Mouse (Mus musculus) liver, embryonic 15.5 days (tissue): Measurements from ENCODE around the gene Fis1. TPM values are rescaled to one million over a fixed set of nuclear protein-coding genes. Genes with fewer than 3 reads are reported as not detected.
"Not testable (repeated sequence)": the region's sequence is repeated elsewhere in the genome, so short reads cannot be mapped to it uniquely, and the experiment has no call there.

Source experiments
- ATAC-seq: fragments of 200-750 bp; cut with Nextera tagmentation; 2 replicates; pipeline ENCODE4 v1.8.0; 2017; ENCODE audit warnings: moderate number of reproducible peaks, mild to moderate bottlenecking, moderate library complexity; ENCODE audit not compliant: insufficient read depth
- H3K27ac ChIP-seq: fragments of 300-500 bp; sonication (generic); replicated peaks from 2 replicates; pipeline ENCODE4 v1.5.1; 2015; ENCODE audit warnings: mild to moderate bottlenecking, inconsistent platforms
- H3K27me3 ChIP-seq: fragments of 300-500 bp; sonication (generic); 2 replicates; pipeline ENCODE4 v1.6.1; 2015; ENCODE audit warnings: mild to moderate bottlenecking, inconsistent platforms
- H3K36me3 ChIP-seq: fragments of 300-500 bp; sonication (generic); replicated peaks from 2 replicates; pipeline ENCODE4 v1.6.1; 2015; ENCODE audit warnings: moderate library complexity, mild to moderate bottlenecking, inconsistent platforms
- H3K4me1 ChIP-seq: fragments of 300-500 bp; sonication (generic); replicated peaks from 2 replicates; pipeline ENCODE4 v1.6.1; 2015; ENCODE audit warnings: inconsistent platforms
- H3K4me2 ChIP-seq: fragments of 300-500 bp; sonication (generic); 2 replicates; pipeline ENCODE4 v1.6.1; 2015; ENCODE audit warnings: moderate library complexity, mild to moderate bottlenecking, inconsistent platforms
- H3K4me3 ChIP-seq: fragments of 300-500 bp; sonication (generic); replicated peaks from 2 replicates; pipeline ENCODE4 v1.5.1; 2015; ENCODE audit warnings: mild to moderate bottlenecking, inconsistent platforms
- H3K9ac ChIP-seq: fragments of 300-500 bp; sonication (generic); 2 replicates; pipeline ENCODE4 v1.6.1; 2015; ENCODE audit warnings: moderate library complexity, mild to moderate bottlenecking, inconsistent platforms
- H3K9me3 ChIP-seq: fragments of 300-500 bp; sonication (generic); replicated peaks from 2 replicates; pipeline ENCODE4 v1.6.1; 2016; ENCODE audit warnings: inconsistent platforms
- WGBS: fragments of 180-500 bp; shearing (Covaris S2); methylation state at CpG from one replicate; pipeline ENCODE4 v1.1.7; 2015; ENCODE audit warnings: mixed read lengths; ENCODE audit not compliant: insufficient replicate concordance; 5-methylcytosine and 5-hydroxymethylcytosine counted together
- polyA plus RNA-seq: library from polyadenylated mRNA; unstranded; fragments of >200 nt; fragmentation: Nextera tagmentation; extraction: Ambion mirVana; gene quantifications from 2 replicates; pipeline ENCODE4 v1.2.1, GENCODE M21; 2015

The Fis1 gene
- polyA plus RNA-seq, 1 experiment from 2014 or later: 190 TPM

GRCm38 (mm10) chr5:136942781-136943180 is 10.3 kb upstream of the Fis1 start:
- WGBS: 59% methylated on average over 3 of the region's 3 CpGs
- Histone ChIP-seq H3K9me3 (no peaks in the 10 kb centered on the region), H3K4me1 (no peaks in the 10 kb centered on the region), H3K4me2 (no peak overlapping the region), H3K27ac (no peak overlapping the region), H3K9ac (no peak overlapping the region), H3K27me3 (no peaks in the 10 kb centered on the region), H3K4me3 (no peak overlapping the region), H3K36me3 (no peaks in the 10 kb centered on the region)
- no peak for ATAC-seq

GRCm38 (mm10) chr5:136943382-136943781 is 9.7 kb upstream of the Fis1 start:
- Histone ChIP-seq H3K9me3 (no peaks in the 10 kb centered on the region), H3K27ac (no peak overlapping the region), H3K9ac (no peak overlapping the region), H3K4me2 (no peak overlapping the region), H3K27me3 (no peaks in the 10 kb centered on the region), H3K4me3 (no peak overlapping the region), H3K36me3 (no peaks in the 10 kb centered on the region), H3K4me1 (no peaks in the 10 kb centered on the region)
- 67% methylated on average over 2 of the region's 2 CpGs for WGBS
- ATAC-seq: no peak

GRCm38 (mm10) chr5:136945084-136945483 is 8.0 kb upstream of the Fis1 start:
- Histone ChIP-seq H3K27me3 (no peaks in the 10 kb centered on the region), H3K9me3 (no peaks in the 10 kb centered on the region), H3K4me3 (no peak overlapping the region), H3K9ac (no peak overlapping the region), H3K4me2 (no peak overlapping the region), H3K4me1 (no peaks in the 10 kb centered on the region), H3K27ac (no peak overlapping the region), H3K36me3 (no peaks in the 10 kb centered on the region)
- WGBS: 66% methylated on average over 12 of the region's 12 CpGs
- ATAC-seq: no peak

GRCm38 (mm10) chr5:136947874-136948273 is 5.2 kb upstream of the Fis1 start:
- Histone ChIP-seq H3K4me1 (peaks cover 6% of the 10 kb centered on the region), H3K9ac (no peak overlapping the region), H3K4me3 (no peak overlapping the region), H3K4me2 (no peak overlapping the region), H3K9me3 (no peaks in the 10 kb centered on the region), H3K27me3 (no peaks in the 10 kb centered on the region), H3K27ac (no peak overlapping the region), H3K36me3 (no peaks in the 10 kb centered on the region)
- no peak for ATAC-seq

GRCm38 (mm10) chr5:136949551-136950336 is 3.3 kb upstream of the Fis1 start:
- peaks cover 22% of the 10 kb centered on the region for H3K4me1 ChIP-seq
- not testable (repeated sequence) for H3K27ac ChIP-seq, H3K27me3 ChIP-seq, H3K9me3 ChIP-seq, H3K36me3 ChIP-seq, H3K4me2 ChIP-seq, ATAC-seq, H3K4me3 ChIP-seq, H3K9ac ChIP-seq
- 69% methylated on average over 14 of the region's 14 CpGs for WGBS

GRCm38 (mm10) chr5:136950521-136950920 is 2.6 kb upstream of the Fis1 start:
- H3K4me2 ChIP-seq: no peak overlapping the region
- H3K27ac ChIP-seq: no peak overlapping the region
- no peaks in the 10 kb centered on the region for H3K9me3 ChIP-seq
- WGBS: 79% methylated on average over 6 of the region's 6 CpGs
- no peak for ATAC-seq
- H3K27me3 ChIP-seq: no peaks in the 10 kb centered on the region
- no peaks in the 10 kb centered on the region for H3K36me3 ChIP-seq
- peaks cover 28% of the 10 kb centered on the region for H3K4me1 ChIP-seq
- no peak overlapping the region for H3K9ac ChIP-seq
- H3K4me3 ChIP-seq: no peak overlapping the region

GRCm38 (mm10) chr5:136952153-136952552 is 922 bp upstream of the Fis1 start:
- no peak for ATAC-seq
- Histone ChIP-seq H3K4me3 (no peak overlapping the region), H3K36me3 (0 out of 2 replicates have a peak, but pooled peaks cover 2% of the 10 kb centered on the region), H3K4me1 (peaks cover 32% of the 10 kb centered on the region), H3K9me3 (no peaks in the 10 kb centered on the region), H3K4me2 (peak overlapping the region; percentile 79; the same call in 1 of the 2 replicates), H3K27me3 (no peaks in the 10 kb centered on the region), H3K9ac (no peak overlapping the region), H3K27ac (no peak overlapping the region)
- 64% methylated on average over 4 of the region's 4 CpGs for WGBS

- H3K9ac ChIP-seq: peak overlapping the region; percentile 41
- no peak for ATAC-seq
- no peaks in the 10 kb centered on the region for H3K27me3 ChIP-seq
- peak overlapping the region; percentile 69 for H3K27ac ChIP-seq
- peak overlapping the region; percentile 79 for H3K4me2 ChIP-seq
- 2% methylated on average over 12 of the region's 12 CpGs for WGBS
- H3K9me3 ChIP-seq: no peaks in the 10 kb centered on the region
- peak overlapping the region; percentile 70 for H3K4me3 ChIP-seq
- peaks cover 32% of the 10 kb centered on the region for H3K4me1 ChIP-seq
- 0 out of 2 replicates have a peak, but pooled peaks cover 2% of the 10 kb centered on the region for H3K36me3 ChIP-seq
Observed at GRCm38 (mm10) chr5:136953440-136953951, 421 bp downstream of the Fis1 start.

- Histone ChIP-seq H3K27me3 (no peaks in the 10 kb centered on the region), H3K9me3 (no peaks in the 10 kb centered on the region), H3K27ac (no peak overlapping the region), H3K36me3 (0 out of 2 replicates have a peak, but pooled peaks cover 2% of the 10 kb centered on the region), H3K4me3 (no peak overlapping the region), H3K4me1 (peaks cover 35% of the 10 kb centered on the region), H3K9ac (no peak overlapping the region), H3K4me2 (no peak overlapping the region)
- ATAC-seq: no peak
- WGBS: 57% methylated on average over 4 of the region's 4 CpGs
Observed at GRCm38 (mm10) chr5:136955622-136956021, 2.5 kb downstream of the Fis1 start.

GRCm38 (mm10) chr5:136957250-136957649 is 4.2 kb downstream of the Fis1 start:
- Histone ChIP-seq H3K27me3 (no peaks in the 10 kb centered on the region), H3K4me3 (no peak overlapping the region), H3K9me3 (no peaks in the 10 kb centered on the region), H3K4me2 (no peak overlapping the region), H3K9ac (no peak overlapping the region), H3K4me1 (peaks cover 43% of the 10 kb centered on the region), H3K27ac (no peak overlapping the region), H3K36me3 (0 out of 2 replicates have a peak, but pooled peaks cover 2% of the 10 kb centered on the region)
- 83% methylated on average over 1 of the region's 1 CpGs for WGBS
- no peak for ATAC-seq

- Histone ChIP-seq H3K27me3 (no peaks in the 10 kb centered on the region), H3K9ac (no peak overlapping the region), H3K4me2 (no peak overlapping the region), H3K4me3 (no peak overlapping the region), H3K27ac (no peak overlapping the region), H3K4me1 (peaks cover 44% of the 10 kb centered on the region), H3K9me3 (no peaks in the 10 kb centered on the region), H3K36me3 (peaks cover 15% of the 10 kb centered on the region)
- no peak for ATAC-seq
- WGBS: 48% methylated on average over 5 of the region's 5 CpGs
Observed at GRCm38 (mm10) chr5:136958991-136959605, 6.0 kb downstream of the Fis1 start.
